Mouse (Mus musculus) stomach, postnatal 0 days (tissue): ENCODE data around the gene Utf1.

Experiments
- CTCF ChIP-seq: IDR thresholded peaks from 2 replicates; pipeline ENCODE4 v1.5.1; 2016; ENCODE audit warnings: antibody characterized with exemption, low read depth, mild to moderate bottlenecking, moderate library complexity
- EP300 ChIP-seq: optimal IDR thresholded peaks from 2 replicates; pipeline ENCODE3; 2016; ENCODE audit warnings: antibody characterized with exemption

DNA sequence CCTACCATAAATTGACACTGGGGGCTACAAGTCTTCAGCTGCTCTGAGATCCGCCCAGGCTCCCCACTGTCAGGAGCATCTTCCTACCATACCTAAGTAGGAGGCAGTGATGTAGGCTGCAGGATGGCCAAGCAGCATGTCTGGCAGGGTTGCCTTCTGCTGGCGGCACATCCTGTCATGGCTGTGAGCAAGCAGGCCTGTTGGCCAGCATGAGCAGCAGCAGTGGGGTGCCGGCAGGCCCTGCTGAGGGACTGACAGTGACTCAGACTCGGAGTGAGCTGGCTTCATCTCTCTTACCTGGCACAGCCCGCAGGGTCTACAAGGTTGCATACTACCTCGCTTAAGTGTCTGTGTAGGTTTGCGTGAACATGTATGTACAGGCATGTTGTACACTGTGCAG, 44.1 kb upstream of the Utf1 start:
- TF ChIP-seq CTCF (no peak), EP300 (no peak)
